Mouse (Mus musculus): ENCODE measurements around the gene Gm26727. TPM values are rescaled to one million over a fixed set of nuclear protein-coding genes. Genes with fewer than 3 reads are reported as not detected.
"Not testable (repeated sequence)": the region's sequence is repeated elsewhere in the genome, so short reads cannot be mapped to it uniquely, and the experiment has no call there.

Gene Gm26727
- polyA plus RNA-seq, 1 experiment from 2014 or later: not detected

DNA sequence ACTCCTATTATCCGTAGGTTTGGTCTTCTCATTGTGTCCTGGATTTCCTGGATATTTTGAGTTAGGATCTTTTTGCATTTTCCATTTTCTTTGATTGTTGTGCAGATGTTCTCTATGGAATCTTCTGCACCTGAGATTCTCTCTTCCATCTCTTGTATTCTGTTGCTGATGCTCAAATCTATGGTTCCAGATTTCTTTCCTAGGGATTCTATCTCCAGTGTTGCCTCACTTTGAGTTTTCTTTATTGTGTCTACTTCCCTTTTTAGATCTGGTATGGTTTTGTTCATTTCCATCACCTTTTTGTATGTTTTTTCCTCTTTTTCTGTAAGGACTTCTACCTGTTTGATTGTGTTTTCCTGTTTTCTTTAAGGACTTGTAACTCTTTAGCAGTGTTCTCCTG lies 19.6 kb downstream of the Gm26727 start, which contains the start of gene Gm21830:
Gene Gm21830, plus strand, starts transcription at position 301 of the 400 bp plus-strand sequence.
- not testable (repeated sequence) for H3K4me2 ChIP-seq; H3K27me3 ChIP-seq (replicated peaks); H3K4me3 ChIP-seq; H3K9ac ChIP-seq; H3K27ac ChIP-seq (replicated peaks); ATAC-seq (ENCODE audit: extremely low read depth, insufficient number of reproducible peaks, low FRiP score, low TSS enrichment); H3K36me3 ChIP-seq; H3K9me3 ChIP-seq; H3K4me1 ChIP-seq
- WGBS: no CpG with 5 or more reads among the region's 1 CpGs

Other genes with a start within 250 kb of the Gm26727 start
- not detected in 2 replicates for gene Gm21830, start 19.5 kb downstream of the Gm26727 start, polyA plus RNA-seq (2015; fragmentation: Nextera tagmentation; extraction: Ambion mirVana)
- gene Xirp2, start 12.8 kb upstream of the Gm26727 start, polyA plus RNA-seq (2015; fragmentation: Nextera tagmentation; extraction: Ambion mirVana): 0.08 and 0.10 TPM in 2 replicates
- 6.0 and 6.8 TPM in 2 replicates for gene B3galt1, start 132.7 kb upstream of the Gm26727 start, polyA plus RNA-seq (2015; fragmentation: Nextera tagmentation; extraction: Ambion mirVana)